Mouse (Mus musculus) macrophage (primary cell): ENCODE measurements around the gene Ltb. TPM values are rescaled to one million over a fixed set of nuclear protein-coding genes. Genes with fewer than 3 reads are reported as not detected.
A peak's percentile ranks its signal among the peaks of the same experiment; 100 is the strongest.

Experiments used
- H3K27ac ChIP-seq: fragments of 350-480 bp; formaldehyde crosslinking; 2 replicates; pipeline ENCODE4 v1.9.0; 2021
- H3K36me3 ChIP-seq: fragments of 350-480 bp; formaldehyde crosslinking; 2 replicates; pipeline ENCODE4 v1.9.0; 2021; ENCODE audit errors: inconsistent target
- H3K4me3 ChIP-seq: fragments of 350-480 bp; formaldehyde crosslinking; 2 replicates; pipeline ENCODE4 v1.9.0; 2021; ENCODE audit errors: inconsistent target
- H3K79me2 ChIP-seq: fragments of 350-480 bp; formaldehyde crosslinking; 2 replicates; pipeline ENCODE4 v1.9.0; 2021; ENCODE audit errors: inconsistent target
- WGBS: methylation state at CpG from one replicate; pipeline ENCODE4 v1.1.7; 2026; ENCODE audit warnings: inconsistent platforms; ENCODE audit not compliant: missing documents; 5-methylcytosine and 5-hydroxymethylcytosine counted together
- polyA plus RNA-seq: library from polyadenylated mRNA; stranded (reverse); fragments of 250-400 nt; gene quantifications from 3 replicates; pipeline ENCODE4 v1.2.4, GENCODE M21; 2018; ENCODE audit warnings: inconsistent platforms

Gene Ltb
- polyA plus RNA-seq, 1 experiment from 2014 or later: 0.50 TPM

- Histone ChIP-seq H3K27ac (peak overlapping the region; percentile 93), H3K79me2 (no peaks in the 10 kb centered on the region), H3K36me3 (no peaks in the 10 kb centered on the region), H3K4me3 (no peak overlapping the region)
- whole genome bisulfite sequencing: 63% methylated on average over 3 of the region's 3 CpGs
Measured at GRCm38 (mm10) chr17:35210593-35210992, 16.4 kb downstream of the Ltb start.

- Histone ChIP-seq H3K36me3 (no peaks in the 10 kb centered on the region), H3K4me3 (no peak overlapping the region), H3K27ac (no peak overlapping the region), H3K79me2 (no peaks in the 10 kb centered on the region)
- WGBS: 99% methylated on average over 5 of the region's 5 CpGs
Measured at GRCm38 (mm10) chr17:35213071-35213470, 18.8 kb downstream of the Ltb start.

- Histone ChIP-seq H3K4me3 (peak overlapping the region; percentile 14), H3K27ac (peak overlapping the region; percentile 94), H3K36me3 (no peaks in the 10 kb centered on the region), H3K79me2 (peaks cover 29% of the 10 kb centered on the region; the same call in 1 of the 2 replicates)
- WGBS: 4% methylated on average over 18 of the region's 18 CpGs
Measured at GRCm38 (mm10) chr17:35218516-35219193, 24.4 kb downstream of the Ltb start.

GRCm38 (mm10) chr17:35219601-35220041 lies 25.4 kb downstream of the Ltb start:
- H3K79me2 ChIP-seq: peaks cover 38% of the 10 kb centered on the region
- H3K36me3 ChIP-seq: no peaks in the 10 kb centered on the region
- H3K27ac ChIP-seq: peak overlapping the region; percentile 94
- WGBS: 0% methylated on average over 6 of the region's 6 CpGs
- H3K4me3 ChIP-seq: no peak overlapping the region

GRCm38 (mm10) chr17:35220156-35220952 lies 26.1 kb downstream of the Ltb start, which contains the start of gene Gm16181:
Gm16181 (plus strand) TSS chr17:35220834.
- WGBS: 53% methylated on average over 26 of the region's 28 CpGs
- no peaks in the 10 kb centered on the region for H3K36me3 ChIP-seq
- H3K79me2 ChIP-seq: peaks cover 46% of the 10 kb centered on the region
- H3K4me3 ChIP-seq: no peak within 1 kb of the TSS
- peak within 1 kb of the TSS; percentile 94 for H3K27ac ChIP-seq

GRCm38 (mm10) chr17:35222299-35222698 lies 28.1 kb downstream of the Ltb start:
- 26% methylated on average over 6 of the region's 6 CpGs for WGBS
- H3K27ac ChIP-seq: peak overlapping the region; percentile 68
- H3K4me3 ChIP-seq: no peak overlapping the region
- H3K79me2 ChIP-seq: peaks cover 65% of the 10 kb centered on the region
- H3K36me3 ChIP-seq: 0 out of 2 replicates have a peak, but pooled peaks cover 1% of the 10 kb centered on the region

- Histone ChIP-seq H3K27ac (no peak overlapping the region), H3K36me3 (peaks cover 25% of the 10 kb centered on the region), H3K4me3 (no peak overlapping the region), H3K79me2 (peaks cover 88% of the 10 kb centered on the region)
- WGBS: 97% methylated on average over 4 of the region's 4 CpGs
Measured at GRCm38 (mm10) chr17:35224641-35225040, 30.4 kb downstream of the Ltb start.

- Histone ChIP-seq H3K79me2 (peaks cover 97% of the 10 kb centered on the region), H3K27ac (no peak overlapping the region), H3K36me3 (peaks cover 30% of the 10 kb centered on the region), H3K4me3 (no peak overlapping the region)
- 88% methylated on average over 5 of the region's 5 CpGs for WGBS
Measured at GRCm38 (mm10) chr17:35225456-35225855, 31.2 kb downstream of the Ltb start.

GRCm38 (mm10) chr17:35226561-35227046 lies 32.4 kb downstream of the Ltb start:
- no peak overlapping the region for H3K27ac ChIP-seq
- peaks cover 99% of the 10 kb centered on the region for H3K79me2 ChIP-seq
- WGBS: 81% methylated on average over 14 of the region's 14 CpGs
- no peak overlapping the region for H3K4me3 ChIP-seq
- H3K36me3 ChIP-seq: peaks cover 30% of the 10 kb centered on the region

GRCm38 (mm10) chr17:35231022-35231421 lies 36.8 kb downstream of the Ltb start:
- no peak overlapping the region for H3K4me3 ChIP-seq
- 49% methylated on average over 10 of the region's 10 CpGs for WGBS

GRCm38 (mm10) chr17:35232043-35232442 lies 37.8 kb downstream of the Ltb start:
- WGBS: 6% methylated on average over 12 of the region's 12 CpGs
- Histone ChIP-seq H3K27ac (peak overlapping the region; percentile 91), H3K36me3 (peaks cover 30% of the 10 kb centered on the region), H3K4me3 (0 out of 2 replicates have a peak overlapping the region, but pooled peaks have one; percentile 55), H3K79me2 (peaks cover 61% of the 10 kb centered on the region)

More at GRCm38 (mm10) chr17:35231022-35231421, 36.8 kb downstream of the Ltb start:
- peaks cover 72% of the 10 kb centered on the region for H3K79me2 ChIP-seq
- 0 out of 2 replicates have a peak overlapping the region, but pooled peaks have one; percentile 5 for H3K27ac ChIP-seq
- peaks cover 30% of the 10 kb centered on the region for H3K36me3 ChIP-seq

- H3K4me3 ChIP-seq: peak overlapping the region; percentile 55
- 16% methylated on average over 5 of the region's 5 CpGs for WGBS
- peak overlapping the region; percentile 91 for H3K27ac ChIP-seq
- H3K36me3 ChIP-seq: peaks cover 25% of the 10 kb centered on the region
- H3K79me2 ChIP-seq: peaks cover 55% of the 10 kb centered on the region
Measured at GRCm38 (mm10) chr17:35232659-35233058, 38.4 kb downstream of the Ltb start.

- Histone ChIP-seq H3K27ac (peak within 1 kb of the TSS; percentile 91), H3K4me3 (peak within 1 kb of the TSS; percentile 55), H3K36me3 (peaks cover 18% of the 10 kb centered on the region), H3K79me2 (peaks cover 48% of the 10 kb centered on the region)
- WGBS: 31% methylated on average over 18 of the region's 18 CpGs
Measured at GRCm38 (mm10) chr17:35233114-35233980, 39.1 kb downstream of the Ltb start, which contains the start of gene Atp6v1g2. Atp6v1g2 (plus strand) TSS chr17:35233660.

- Histone ChIP-seq H3K4me3 (peak overlapping the region; percentile 55), H3K36me3 (peaks cover 11% of the 10 kb centered on the region), H3K79me2 (peaks cover 41% of the 10 kb centered on the region), H3K27ac (peak overlapping the region; percentile 91)
- 50% methylated on average over 7 of the region's 7 CpGs for WGBS
Measured at GRCm38 (mm10) chr17:35234090-35234489, 39.9 kb downstream of the Ltb start.
